Mouse (Mus musculus) Muller cell, postnatal 12 days (primary cell): ENCODE data around the gene Entpd8.

Source experiments
- DNase-seq: peaks from one replicate; pipeline ENCODE4 v3.0.0-alpha.2; 2015; ENCODE audit errors: inconsistent ontology term

The Entpd8 gene

DNA sequence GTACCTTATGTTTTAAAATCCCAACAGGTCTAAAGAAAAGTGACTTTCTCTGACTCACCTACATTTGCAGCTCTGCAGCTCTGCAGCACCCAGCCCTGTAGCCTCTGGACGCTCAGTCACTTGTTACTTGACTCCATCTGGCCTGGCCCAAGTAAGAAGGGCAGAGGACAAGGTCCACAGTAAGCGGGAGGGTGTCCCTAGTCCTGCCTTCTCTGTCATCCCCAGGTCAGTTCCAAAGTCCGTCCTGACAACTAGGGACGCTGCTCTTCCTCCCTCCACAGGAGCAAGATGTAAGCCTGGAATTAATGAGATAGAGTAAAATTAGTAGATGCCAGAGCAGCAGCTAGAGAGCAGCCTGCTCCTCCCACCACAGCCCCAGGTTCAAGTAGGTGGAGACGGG, at the start of gene Entpd8:
Entpd8 (plus strand) TSS at position 229 of the 400 bp plus-strand sequence.
- DNase-seq = no peak

DNA sequence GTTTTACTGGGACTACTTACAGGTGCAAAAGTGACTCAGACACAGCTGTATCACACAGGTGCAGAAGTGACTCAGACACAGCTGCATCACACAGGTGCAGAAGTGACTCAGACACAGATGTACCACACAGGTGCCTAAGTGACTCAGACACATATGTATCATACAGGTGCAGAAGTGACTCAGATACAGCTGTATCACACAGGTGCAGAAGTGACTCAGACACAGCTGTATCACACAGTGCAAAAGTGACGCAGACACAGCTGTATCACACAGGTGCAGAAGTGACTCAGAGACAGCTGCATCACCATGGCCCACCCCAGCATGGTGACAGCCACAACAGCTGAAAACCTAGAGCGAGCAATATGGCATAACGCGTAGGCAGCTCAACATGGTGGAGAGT, 45.1 kb upstream of the Entpd8 start:
- no peak for DNase-seq

- DNase-seq = no peak
Measured at GRCm38 (mm10) chr2:25040089-25040488, 40.0 kb upstream of the Entpd8 start.

DNA sequence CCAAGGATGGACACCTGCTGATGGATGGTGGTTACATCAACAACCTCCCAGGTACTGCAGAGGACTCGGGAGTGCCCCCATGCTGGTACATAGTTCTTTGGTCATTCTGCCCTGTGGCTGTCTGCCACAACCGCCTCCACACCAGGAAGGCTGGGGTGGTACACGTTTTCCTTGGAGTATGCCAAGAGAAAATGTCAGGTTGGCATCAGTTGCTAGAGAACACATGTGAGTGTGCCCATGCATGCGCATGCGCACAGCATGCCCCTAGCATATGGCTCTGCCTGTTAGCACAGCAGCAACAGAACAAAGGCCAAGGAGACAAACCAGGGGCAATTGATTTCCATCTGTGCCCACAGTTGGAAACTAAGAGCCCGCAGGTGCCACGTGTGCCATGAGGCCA, 29.2 kb upstream of the Entpd8 start:
- DNase-seq = no peak

DNA sequence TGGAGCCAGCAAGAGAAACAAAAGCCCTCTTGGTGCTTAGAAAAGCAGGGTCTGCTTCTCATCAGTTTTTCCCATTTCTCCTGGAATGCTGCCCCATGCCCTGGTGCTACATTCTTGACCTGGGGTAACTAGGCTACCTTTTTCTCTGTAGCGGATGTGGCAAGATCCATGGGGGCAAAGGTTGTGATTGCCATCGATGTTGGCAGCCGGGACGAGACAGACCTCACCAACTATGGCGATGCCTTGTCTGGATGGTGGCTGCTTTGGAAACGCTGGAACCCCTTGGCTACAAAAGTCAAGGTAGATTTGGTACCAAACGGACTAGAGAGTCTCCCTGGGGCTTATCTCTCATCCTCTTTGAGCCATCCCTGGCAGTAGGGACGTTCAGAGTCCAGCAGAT, 28.7 kb upstream of the Entpd8 start:
- no peak for DNase-seq

DNA sequence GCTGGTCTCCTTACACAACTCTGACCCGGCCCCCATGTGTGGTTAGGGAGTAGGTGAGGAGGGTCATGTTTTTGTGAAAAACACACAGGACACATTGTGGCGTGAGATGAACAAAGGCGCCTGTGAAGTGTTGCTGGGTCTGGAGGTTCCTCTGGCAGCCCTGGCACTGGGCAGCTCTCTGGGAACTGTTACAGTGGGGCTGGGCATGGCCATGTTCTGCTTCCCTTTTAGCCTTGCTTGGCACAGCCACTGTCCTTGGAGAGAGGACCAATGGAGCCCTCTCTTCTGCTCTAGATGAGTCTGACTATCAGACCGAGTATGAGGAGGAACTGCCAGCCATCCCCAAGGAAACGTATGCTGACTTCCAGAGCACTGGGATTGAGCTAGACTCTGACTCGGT, 27.0 kb upstream of the Entpd8 start:
- DNase-seq = no peak

DNA sequence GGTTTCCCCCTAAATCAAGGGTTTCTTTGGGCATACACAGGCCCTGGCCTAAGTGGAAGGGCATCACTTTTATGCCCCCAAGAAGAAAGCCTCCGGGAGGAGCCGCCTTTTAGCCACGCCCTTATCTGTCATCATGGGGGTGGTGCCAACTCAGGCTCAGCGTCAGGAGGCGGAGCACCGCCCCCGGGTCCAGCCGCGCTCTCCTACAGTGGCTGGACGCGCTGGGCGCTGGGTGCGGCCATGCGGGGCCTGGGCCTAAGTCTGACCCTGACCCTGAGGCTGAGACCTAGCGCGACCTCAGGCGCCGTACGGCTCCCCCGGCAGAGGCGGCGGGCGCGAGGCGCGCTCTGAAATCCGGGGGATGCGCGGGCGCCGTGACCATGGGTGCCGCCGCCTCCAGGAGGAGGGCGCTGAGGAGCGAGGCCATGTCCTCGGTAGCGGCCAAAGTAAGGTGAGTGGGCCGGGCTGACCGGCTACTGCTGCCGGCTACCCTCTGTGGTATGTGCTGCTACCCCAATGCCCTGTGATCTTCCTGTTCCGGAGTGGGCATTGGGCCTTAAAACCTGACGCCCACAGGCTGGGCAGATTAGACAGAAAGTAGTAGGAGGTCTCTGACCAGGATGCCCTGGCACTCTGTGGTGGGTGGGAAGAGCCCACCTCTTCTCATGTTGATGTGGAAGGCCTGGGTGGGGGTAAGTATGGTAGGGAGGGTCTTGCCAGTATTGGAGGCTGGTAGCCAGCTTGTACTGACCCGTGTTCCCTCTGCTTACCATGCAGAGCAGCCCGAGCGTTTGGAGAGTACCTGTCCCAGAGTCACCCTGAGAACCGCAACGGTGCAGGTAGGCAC, 25.7 kb upstream of the Entpd8 start, which contains the start of gene Nsmf:
Nsmf (plus strand) TSS at position 135 of the 847 bp plus-strand sequence.
- peak; percentile 89 for DNase-seq

DNA sequence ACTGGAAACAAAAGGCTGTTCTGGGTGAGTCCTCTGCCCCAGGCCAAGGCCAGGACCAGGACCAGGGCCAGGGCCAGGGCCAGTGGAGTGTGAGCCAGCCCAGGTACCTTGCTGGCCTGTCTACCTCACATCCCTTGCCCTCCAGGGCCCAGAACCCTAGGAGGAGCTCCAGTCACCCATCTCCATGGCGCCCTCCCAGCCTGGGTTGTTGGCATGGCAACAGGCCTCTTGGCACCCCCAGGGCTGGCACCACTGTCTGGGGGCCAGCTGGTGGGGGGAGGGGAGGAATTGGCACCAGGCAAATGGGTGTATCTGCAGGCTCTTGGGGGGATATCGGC, 25.1 kb upstream of the Entpd8 start:
- DNase-seq = peak; percentile 37

DNA sequence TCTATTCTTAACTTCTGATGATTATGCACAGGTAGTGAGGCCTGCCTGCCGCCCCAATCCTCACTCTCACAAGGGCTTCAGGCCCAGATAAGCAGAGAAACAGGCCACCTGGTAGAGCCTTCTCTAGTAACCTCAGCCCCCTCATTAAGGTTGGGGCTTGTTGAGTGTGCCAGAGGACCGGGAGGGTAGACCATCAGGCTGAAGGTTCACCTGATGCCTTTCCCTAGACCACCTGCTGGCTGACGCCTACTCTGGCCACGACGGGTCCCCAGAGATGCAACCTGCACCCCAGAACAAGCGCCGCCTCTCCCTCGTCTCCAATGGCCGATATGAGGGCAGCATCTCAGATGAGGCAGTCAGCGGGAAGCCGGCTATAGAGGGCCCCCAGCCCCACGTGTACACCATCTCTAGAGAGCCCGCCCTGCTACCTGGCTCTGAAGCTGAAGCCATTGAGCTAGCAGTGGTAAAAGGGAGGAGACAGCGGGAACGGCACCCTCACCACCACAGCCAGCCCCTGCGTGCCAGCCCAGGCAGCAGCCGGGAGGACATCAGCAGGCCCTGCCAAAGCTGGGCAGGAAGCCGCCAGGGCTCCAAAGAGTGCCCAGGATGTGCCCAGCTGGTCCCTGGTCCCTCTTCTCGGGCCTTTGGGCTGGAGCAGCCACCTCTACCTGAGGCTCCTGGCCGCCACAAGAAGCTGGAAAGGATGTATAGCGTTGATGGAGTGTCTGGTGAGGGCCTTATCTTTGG, 24.5 kb upstream of the Entpd8 start:
- no peak for DNase-seq

GRCm38 (mm10) chr2:25058926-25059325, 21.2 kb upstream of the Entpd8 start:
- no peak for DNase-seq

DNA sequence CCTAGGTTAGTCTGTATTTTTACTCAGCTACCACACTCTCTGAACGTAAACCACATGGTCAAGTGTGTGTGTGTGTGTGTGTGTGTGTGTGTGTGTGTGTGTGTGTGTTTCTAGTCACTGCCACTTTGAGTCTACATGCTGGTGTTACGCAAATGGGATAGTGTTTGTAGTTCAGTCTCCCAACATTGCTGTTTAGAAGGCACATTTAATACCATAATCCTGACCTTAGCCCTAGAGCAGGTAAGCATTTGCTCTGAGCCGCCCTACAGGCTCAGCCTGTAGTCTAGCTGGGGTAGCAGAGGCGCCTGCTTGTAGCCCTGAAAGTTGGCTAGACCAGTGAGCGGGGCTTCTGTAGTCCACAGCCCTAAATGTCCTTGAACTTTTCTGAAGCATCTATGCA, 16.6 kb upstream of the Entpd8 start:
- DNase-seq = no peak

DNA sequence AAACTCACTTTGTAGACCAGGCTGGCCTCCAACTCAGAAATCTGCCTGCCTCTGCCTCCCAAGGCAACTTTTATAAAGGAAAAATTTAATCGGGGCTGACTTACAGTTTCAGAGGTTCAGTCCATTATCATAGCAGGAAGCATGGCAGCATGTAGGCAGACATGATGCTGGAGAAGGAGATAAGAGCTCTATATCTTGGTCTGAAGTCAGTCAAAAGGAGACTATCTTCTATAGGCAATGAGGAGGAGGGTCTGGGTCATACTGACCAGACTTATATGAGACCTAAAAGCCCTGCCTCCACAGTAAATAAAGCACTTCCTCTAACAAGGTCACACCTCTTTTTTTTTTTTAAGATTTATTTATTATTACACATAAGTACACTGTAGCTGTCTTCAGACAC, 15.8 kb upstream of the Entpd8 start:
- no peak for DNase-seq

DNA sequence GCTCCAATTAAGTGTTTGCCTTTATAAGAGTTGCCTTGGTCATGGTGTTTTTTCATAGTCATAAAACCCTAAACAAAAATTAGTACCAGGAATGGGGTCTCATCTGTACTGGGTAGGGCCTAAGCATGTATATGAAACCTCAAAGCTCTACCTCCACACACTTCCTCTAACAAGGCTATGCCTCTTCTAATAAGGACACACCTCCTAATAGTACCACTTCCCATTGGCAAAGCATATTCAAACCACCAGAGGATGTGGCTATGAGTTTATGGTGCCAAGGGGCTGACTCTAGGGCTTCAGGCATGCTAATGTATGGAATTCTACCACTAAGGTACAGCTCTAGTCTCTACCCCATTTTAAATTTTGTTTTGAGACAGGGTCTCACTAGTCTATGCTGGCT, 14.6 kb upstream of the Entpd8 start:
- no peak for DNase-seq

- DNase-seq = no peak
Measured at GRCm38 (mm10) chr2:25066552-25066951, 13.6 kb upstream of the Entpd8 start.

- no peak for DNase-seq
Measured at GRCm38 (mm10) chr2:25069537-25069936, 10.6 kb upstream of the Entpd8 start.

DNA sequence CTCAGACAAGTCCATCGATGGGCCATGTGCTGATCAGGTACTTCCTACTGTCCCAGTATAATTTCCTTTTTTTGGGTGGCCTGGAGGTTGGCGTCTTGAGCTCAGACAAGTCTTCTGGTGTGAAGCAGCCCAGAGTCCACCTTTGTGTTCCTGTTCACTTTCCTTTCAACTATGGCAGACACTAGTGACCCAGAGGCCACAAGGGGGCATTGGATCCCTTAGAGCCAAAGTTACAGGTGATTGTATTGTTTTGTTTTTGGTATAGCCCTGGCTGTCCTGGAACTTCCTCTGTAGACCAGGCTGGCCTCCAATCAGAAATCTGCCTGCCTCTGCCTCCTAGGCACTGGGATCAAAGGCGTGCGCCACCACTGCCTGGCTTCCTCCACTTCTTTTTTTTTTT, 7.7 kb upstream of the Entpd8 start:
- DNase-seq = no peak

DNA sequence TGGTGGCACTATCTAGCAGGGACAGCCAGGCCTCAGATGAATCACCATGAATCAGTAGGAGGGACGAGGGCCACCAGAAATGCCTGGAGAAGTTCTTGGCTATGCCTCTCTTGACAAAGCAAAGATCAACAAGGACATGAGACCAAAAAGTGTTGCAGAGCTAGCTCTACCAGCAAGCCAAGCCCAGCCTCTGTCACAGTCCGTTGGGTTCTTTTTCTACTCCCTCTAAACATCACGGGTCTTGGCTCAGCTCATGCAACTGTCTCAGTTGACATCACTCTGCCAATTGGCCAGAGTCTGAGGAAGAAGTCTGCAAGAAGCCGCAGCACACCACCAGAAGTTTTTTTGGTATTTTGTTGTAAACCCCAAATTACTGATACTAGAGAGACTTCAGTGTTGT, 4.6 kb upstream of the Entpd8 start:
- no peak for DNase-seq

GRCm38 (mm10) chr2:25078967-25079366, 1.1 kb upstream of the Entpd8 start:
- no peak for DNase-seq

- no peak for DNase-seq
Measured at GRCm38 (mm10) chr2:25083697-25084096, 3.6 kb downstream of the Entpd8 start.

- DNase-seq = no peak
Measured at GRCm38 (mm10) chr2:25085571-25085970, 5.5 kb downstream of the Entpd8 start.

DNA sequence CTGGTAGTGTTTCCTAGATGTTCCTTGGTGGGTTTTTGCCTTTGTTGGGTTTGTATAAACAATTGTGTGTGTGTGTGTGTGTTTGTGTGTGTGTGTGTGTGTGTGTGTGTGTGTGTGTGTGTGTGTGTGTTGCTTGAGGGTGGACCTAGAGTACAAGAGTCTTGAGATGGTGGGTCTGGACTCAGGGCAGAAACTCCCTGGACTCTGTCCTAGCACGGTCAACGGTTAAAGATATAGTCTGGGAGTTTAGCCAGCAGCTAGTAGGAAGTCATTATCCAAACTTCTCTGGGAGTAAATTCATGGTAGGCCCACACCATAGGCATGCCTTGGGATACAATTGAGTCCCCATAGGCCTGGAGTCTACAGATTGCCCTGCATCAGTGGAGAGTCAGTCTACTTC, 7.7 kb downstream of the Entpd8 start:
- no peak for DNase-seq

DNA sequence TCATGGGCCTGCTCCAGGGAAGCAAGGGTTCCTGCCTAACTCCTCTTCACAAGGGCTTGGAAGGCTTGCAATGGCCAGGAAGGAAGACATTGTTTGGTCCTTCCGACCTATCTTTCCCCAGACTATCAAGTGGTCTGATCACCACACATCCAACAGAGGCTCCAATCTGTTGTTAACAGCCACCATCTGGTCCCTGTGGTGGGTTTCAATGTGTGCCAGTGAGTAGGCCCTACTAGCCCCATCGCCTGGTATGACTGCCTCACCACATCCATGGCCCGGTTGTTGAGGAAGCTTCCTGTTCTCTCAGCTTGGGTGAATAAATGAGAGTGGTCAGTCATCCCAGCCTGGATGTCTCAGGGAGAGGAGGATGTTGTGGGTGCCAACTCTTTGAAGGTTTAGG, 8.5 kb downstream of the Entpd8 start:
- no peak for DNase-seq

- DNase-seq = no peak
Measured at GRCm38 (mm10) chr2:25094785-25095108, 14.6 kb downstream of the Entpd8 start.
